11 mouse cellular contexts compared by ENCODE assay signal in genomic region chr3:153567913-153568312, GRCm38 (mm10).
DNase-seq lines count a peak whose midpoint lies in the region.
"Had no signal": no experiment of that assay in that cellular context is flagged by ENCODE, and none has a peak within 500 bp of the region (broad histone marks: within the 10 kb centered on the region; RNA-seq: fewer than 3 reads in every experiment).

No protein-coding gene starts in this region.

- DNase-seq in heart, adult 11 months = peak; percentile 12
- DNase-seq in heart, adult 18-20 months = no peak
- peak; percentile 50 to 83 for DNase-seq in left cerebral cortex, postnatal 14 days (ENCODE audit: low spot score in 2 of 2)
- no peak for DNase-seq in left cerebral cortex, adult 8-10 months (ENCODE audit: low spot score in 2 of 2)
- peak; percentile 46 to 67 for DNase-seq in right cerebral cortex, postnatal 10 days (ENCODE audit: low spot score in 2 of 2)
- DNase-seq in right cerebral cortex, postnatal 14 days = no peak
- no peak for DNase-seq in thymus, postnatal 0 days (ENCODE audit: low spot score)
- no peak for DNase-seq in gastrocnemius, adult 18-20 months (ENCODE audit: low spot score)
- DNase-seq: cerebellum, adult 2 months; heart, postnatal 14 days; thymus, adult 18-20 months had no signal

- intact Hi-C loops in left cerebral cortex, postnatal 14 days (cut with DNase I) = loop anchor here (10.0 kb wide), 2 partner anchors 603 to 803 kb away; no protein-coding TSS in a partner anchor

Comparison
In these comparisons a context has a peak if more than half of its experiments do, and no peak if none do; other contexts are left out.
1. DNase-seq: peak in heart, adult 11 months (single experiment), left cerebral cortex, postnatal 14 days (2 of 2) and right cerebral cortex, postnatal 10 days (2 of 2); none in heart, adult 18-20 months (0 of 2), left cerebral cortex, adult 8-10 months (0 of 2), right cerebral cortex, postnatal 14 days (single experiment), thymus, postnatal 0 days (single experiment) and gastrocnemius, adult 18-20 months (single experiment).